Mouse (Mus musculus): Measurements from ENCODE around the gene Pea15a. TPM values are rescaled to one million over a fixed set of nuclear protein-coding genes. Genes with fewer than 3 reads are reported as not detected.
A peak's percentile ranks its signal among the peaks of the same experiment; 100 is the strongest.
"Not testable (repeated sequence)": the region's sequence is repeated elsewhere in the genome, so short reads cannot be mapped to it uniquely, and the experiment has no call there.

The Pea15a gene
- polyA plus RNA-seq (2016; fragmentation: Nextera tagmentation; extraction: Ambion mirVana) = 118 TPM in 2 replicates

GRCm38 (mm10) chr1:172206141-172206917 is at the start of gene Pea15a:
Gene Pea15a (minus strand): TSS chr1:172206804.
- no peaks in the 10 kb centered on the region for H3K9me3 ChIP-seq
- ATAC-seq (ENCODE audit: insufficient number of reproducible peaks, insufficient read depth, low FRiP score, low TSS enrichment) = peak; percentile 50
- H3K27ac ChIP-seq = peak within 1 kb of the TSS; percentile 80
- peak within 1 kb of the TSS; percentile 79 for H3K9ac ChIP-seq
- under 1% methylated on average over 37 of the region's 40 CpGs for WGBS
- peak within 1 kb of the TSS; percentile 77 for H3K4me2 ChIP-seq (replicated peaks)
- no peaks in the 10 kb centered on the region for H3K27me3 ChIP-seq
- peaks cover 5% of the 10 kb centered on the region; the same call in 1 of the 2 replicates for H3K36me3 ChIP-seq
- peaks cover 52% of the 10 kb centered on the region for H3K4me1 ChIP-seq
- H3K4me3 ChIP-seq = peak within 1 kb of the TSS; percentile 65

- Histone ChIP-seq H3K4me2 (replicated peaks) (no peak overlapping the region), H3K27me3 (peaks cover 20% of the 10 kb centered on the region), H3K9me3 (no peaks in the 10 kb centered on the region), H3K9ac (no peak overlapping the region), H3K4me3 (no peak overlapping the region), H3K36me3 (no peaks in the 10 kb centered on the region), H3K4me1 (peaks cover 5% of the 10 kb centered on the region), H3K27ac (no peak overlapping the region)
- WGBS = 44% methylated on average over 2 of the region's 2 CpGs
- ATAC-seq (ENCODE audit: insufficient number of reproducible peaks, insufficient read depth, low FRiP score, low TSS enrichment) = no peak
Observed at GRCm38 (mm10) chr1:172247679-172248078, 41.1 kb upstream of the Pea15a start.

- H3K9me3 ChIP-seq = no peaks in the 10 kb centered on the region
- H3K27ac ChIP-seq = no peak overlapping the region
- H3K9ac ChIP-seq = no peak overlapping the region
- no peak overlapping the region for H3K4me2 ChIP-seq (replicated peaks)
- peaks cover 8% of the 10 kb centered on the region for H3K4me1 ChIP-seq
- H3K36me3 ChIP-seq = no peaks in the 10 kb centered on the region
- WGBS = 72% methylated on average over 4 of the region's 4 CpGs
- ATAC-seq (ENCODE audit: insufficient number of reproducible peaks, insufficient read depth, low FRiP score, low TSS enrichment) = no peak
- no peak overlapping the region for H3K4me3 ChIP-seq
- H3K27me3 ChIP-seq = peaks cover 20% of the 10 kb centered on the region
Observed at GRCm38 (mm10) chr1:172247216-172247615, 40.6 kb upstream of the Pea15a start.

- ATAC-seq (ENCODE audit: insufficient number of reproducible peaks, insufficient read depth, low FRiP score, low TSS enrichment); H3K27ac ChIP-seq; H3K4me3 ChIP-seq; H3K4me1 ChIP-seq; H3K36me3 ChIP-seq; H3K9ac ChIP-seq; H3K9me3 ChIP-seq: not testable (repeated sequence)
- H3K4me2 ChIP-seq (replicated peaks) = peak overlapping the region; percentile 18
- H3K27me3 ChIP-seq = peaks cover 20% of the 10 kb centered on the region
- WGBS = 41% methylated on average over 23 of the region's 23 CpGs
Observed at GRCm38 (mm10) chr1:172244645-172245044, 38.0 kb upstream of the Pea15a start.

- H3K4me1 ChIP-seq = peaks cover 8% of the 10 kb centered on the region
- H3K4me3 ChIP-seq = no peak overlapping the region
- no peaks in the 10 kb centered on the region for H3K9me3 ChIP-seq
- 23% methylated on average over 16 of the region's 16 CpGs for WGBS
- peaks cover 20% of the 10 kb centered on the region for H3K27me3 ChIP-seq
- no peaks in the 10 kb centered on the region for H3K36me3 ChIP-seq
- H3K9ac ChIP-seq = no peak overlapping the region
- peak overlapping the region; percentile 18; the same call in 1 of the 2 replicates for H3K4me2 ChIP-seq (replicated peaks)
- ATAC-seq (ENCODE audit: insufficient number of reproducible peaks, insufficient read depth, low FRiP score, low TSS enrichment) = no peak
- no peak overlapping the region for H3K27ac ChIP-seq
Observed at GRCm38 (mm10) chr1:172243547-172244205, 37.1 kb upstream of the Pea15a start.

- no peaks in the 10 kb centered on the region for H3K36me3 ChIP-seq
- peaks cover 20% of the 10 kb centered on the region for H3K27me3 ChIP-seq
- H3K27ac ChIP-seq = no peak overlapping the region
- no peaks in the 10 kb centered on the region for H3K9me3 ChIP-seq
- no peak overlapping the region for H3K4me3 ChIP-seq
- H3K9ac ChIP-seq = no peak overlapping the region
- H3K4me1 ChIP-seq = peaks cover 8% of the 10 kb centered on the region
- 52% methylated on average over 2 of the region's 2 CpGs for WGBS
- no peak overlapping the region for H3K4me2 ChIP-seq (replicated peaks)
- ATAC-seq (ENCODE audit: insufficient number of reproducible peaks, insufficient read depth, low FRiP score, low TSS enrichment) = peak; percentile 56; the same call in 1 of the 2 replicates
Observed at GRCm38 (mm10) chr1:172242401-172242800, 35.8 kb upstream of the Pea15a start.

- WGBS = 57% methylated on average over 6 of the region's 6 CpGs
- ATAC-seq (ENCODE audit: insufficient number of reproducible peaks, insufficient read depth, low FRiP score, low TSS enrichment) = no peak
- no peak overlapping the region for H3K27ac ChIP-seq
Observed at GRCm38 (mm10) chr1:172240945-172241708, 34.5 kb upstream of the Pea15a start.

GRCm38 (mm10) chr1:172229215-172229614 is 22.6 kb upstream of the Pea15a start:
- 73% methylated on average over 1 of the region's 1 CpGs for WGBS

More at GRCm38 (mm10) chr1:172240945-172241708, 34.5 kb upstream of the Pea15a start:
- Histone ChIP-seq H3K4me2 (replicated peaks) (no peak overlapping the region), H3K27me3 (peaks cover 20% of the 10 kb centered on the region), H3K4me3 (no peak overlapping the region), H3K4me1 (peaks cover 9% of the 10 kb centered on the region), H3K9me3 (no peaks in the 10 kb centered on the region), H3K36me3 (no peaks in the 10 kb centered on the region), H3K9ac (no peak overlapping the region)

GRCm38 (mm10) chr1:172228209-172228608 is 21.6 kb upstream of the Pea15a start:
- no peaks in the 10 kb centered on the region for H3K4me1 ChIP-seq
- WGBS = 84% methylated on average over 2 of the region's 2 CpGs
- no peak overlapping the region for H3K9ac ChIP-seq
- no peaks in the 10 kb centered on the region for H3K36me3 ChIP-seq
- no peaks in the 10 kb centered on the region for H3K27me3 ChIP-seq
- no peak overlapping the region for H3K27ac ChIP-seq
- no peak for ATAC-seq (ENCODE audit: insufficient number of reproducible peaks, insufficient read depth, low FRiP score, low TSS enrichment)
- no peaks in the 10 kb centered on the region for H3K9me3 ChIP-seq
- H3K4me3 ChIP-seq = no peak overlapping the region
- H3K4me2 ChIP-seq (replicated peaks) = no peak overlapping the region

More at GRCm38 (mm10) chr1:172229215-172229614, 22.6 kb upstream of the Pea15a start:
- H3K4me1 ChIP-seq = no peaks in the 10 kb centered on the region
- ATAC-seq (ENCODE audit: insufficient number of reproducible peaks, insufficient read depth, low FRiP score, low TSS enrichment) = no peak
- no peak overlapping the region for H3K4me3 ChIP-seq
- H3K36me3 ChIP-seq = no peaks in the 10 kb centered on the region
- H3K4me2 ChIP-seq (replicated peaks) = no peak overlapping the region
- H3K9me3 ChIP-seq = no peaks in the 10 kb centered on the region
- H3K9ac ChIP-seq = no peak overlapping the region
- no peaks in the 10 kb centered on the region for H3K27me3 ChIP-seq
- no peak overlapping the region for H3K27ac ChIP-seq

GRCm38 (mm10) chr1:172221297-172222063 is 14.9 kb upstream of the Pea15a start:
- no peaks in the 10 kb centered on the region for H3K27me3 ChIP-seq
- peak overlapping the region; percentile 96 for H3K27ac ChIP-seq
- H3K36me3 ChIP-seq = no peaks in the 10 kb centered on the region
- no peaks in the 10 kb centered on the region for H3K9me3 ChIP-seq
- peak; percentile 72 for ATAC-seq (ENCODE audit: insufficient number of reproducible peaks, insufficient read depth, low FRiP score, low TSS enrichment)
- no peak overlapping the region for H3K4me3 ChIP-seq
- peaks cover 54% of the 10 kb centered on the region for H3K4me1 ChIP-seq
- 22% methylated on average over 11 of the region's 11 CpGs for WGBS
- H3K4me2 ChIP-seq (replicated peaks) = no peak overlapping the region
- H3K9ac ChIP-seq = no peak overlapping the region

GRCm38 (mm10) chr1:172220414-172220813 is 13.8 kb upstream of the Pea15a start:
- Histone ChIP-seq H3K9me3 (no peaks in the 10 kb centered on the region), H3K36me3 (no peaks in the 10 kb centered on the region), H3K4me1 (peaks cover 54% of the 10 kb centered on the region), H3K27ac (peak overlapping the region; percentile 96), H3K9ac (no peak overlapping the region), H3K27me3 (no peaks in the 10 kb centered on the region), H3K4me2 (replicated peaks) (no peak overlapping the region), H3K4me3 (no peak overlapping the region)
- no peak for ATAC-seq (ENCODE audit: insufficient number of reproducible peaks, insufficient read depth, low FRiP score, low TSS enrichment)
- WGBS = 46% methylated on average over 10 of the region's 10 CpGs

All from embryonic facial prominence, embryonic 12.5 days (tissue).